12 mouse cellular contexts compared by ENCODE assay signal in the genomic region with DNA sequence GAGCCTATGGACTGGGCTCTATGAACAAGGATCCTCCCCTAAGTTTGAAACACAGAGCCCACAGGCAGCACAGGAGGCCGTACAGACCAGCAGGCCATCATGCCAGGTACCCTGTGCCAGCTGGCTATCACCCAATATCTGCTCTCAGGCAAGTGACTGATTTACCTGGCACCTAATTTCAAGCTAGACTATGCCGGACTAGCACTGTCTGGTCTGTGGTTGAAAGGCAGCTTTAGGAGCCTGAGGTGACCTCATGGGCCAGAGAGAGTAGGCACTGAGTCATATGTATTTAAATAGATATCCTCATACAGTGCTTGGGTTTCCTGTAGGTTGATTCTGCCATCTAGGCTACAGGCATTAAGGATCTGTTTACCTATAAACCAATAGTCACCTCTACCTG.
A peak's percentile ranks its signal among the peaks of the same experiment; 100 is the strongest.
DNase-seq lines count a peak whose midpoint lies in the region; ATAC-seq and TF ChIP-seq lines count a peak whose summit lies in the region.
"Had no signal": no experiment of that assay in that cellular context is flagged by ENCODE, and none has a peak within 500 bp of the region (broad histone marks: within the 10 kb centered on the region; RNA-seq: fewer than 3 reads in every experiment).

No protein-coding gene starts in this region.

- TF ChIP-seq EP300 in heart, adult 2 months (IDR thresholded peaks at IDR 0.05; ENCODE audit: insufficient read depth, low read depth, low read length): no peak
- no peak for TF ChIP-seq EP300 in MEL (IDR thresholded peaks at IDR 0.05; ENCODE audit: low read depth in 1 of 2, low read length in 2 of 2)

- intact Hi-C loops in heart, adult 2 months (cut with DNase I): no loop called here
- intact Hi-C loops in heart, postnatal 25 days (cut with DNase I): no loop called here

- H3K27ac ChIP-seq in heart, adult 2 months: peak overlapping the region; percentile 40; the same call in 1 of the 2 replicates
- peak overlapping the region; percentile 48; the same call in 1 of the 2 replicates for H3K27ac ChIP-seq in MEL (ENCODE audit: control insufficient read depth, low read depth, low read length)
- H3K27ac ChIP-seq: hindbrain, embryonic 13.5 days; liver, embryonic 14.5 days had no signal

- H3K4me1 ChIP-seq in heart, adult 2 months (ENCODE audit: control insufficient read depth, insufficient read depth, low read length): peaks cover 4% of the 10 kb centered on the region
- peaks cover 0 to 6% of the 10 kb centered on the region in 2 experiments; a peak in 2 of 4 replicates for H3K4me1 ChIP-seq in MEL (ENCODE audit: control insufficient read depth in 1 of 2, insufficient read depth in 2 of 2, low read length in 2 of 2)
- H3K4me1 ChIP-seq: hindbrain, embryonic 13.5 days had no signal

- TF ChIP-seq RAD21 in MEL (IDR thresholded peaks at IDR 0.05; ENCODE audit: low read depth, low read length): no peak

- peak; percentile 45 for ATAC-seq in granulocyte monocyte progenitor cell, adult 5-6 weeks (replicated peaks; ENCODE audit: poor library complexity, severe bottlenecking)
- ATAC-seq in CD4-positive, CD25-positive, alpha-beta regulatory T cell, adult 4 months: no peak

- no peaks in the 10 kb centered on the region for H3K79me2 ChIP-seq in heart, adult 2 months (replicated peaks; ENCODE audit: control insufficient read depth, insufficient read depth, low read length)
- H3K79me2 ChIP-seq in MEL (ENCODE audit: control insufficient read depth, insufficient read depth, low read length, poor library complexity): no peaks in the 10 kb centered on the region

- TF ChIP-seq CTCF in heart, adult 2 months (IDR thresholded peaks at IDR 0.05): no peak
- no peak for TF ChIP-seq CTCF in MEL (IDR thresholded peaks at IDR 0.05 in 2 of 3, conservative IDR thresholded peaks at IDR 0.05 in 1 of 3; ENCODE audit: control insufficient read depth in 1 of 3, insufficient read depth in 1 of 3, low read depth in 2 of 3, low read length in 3 of 3, poor library complexity in 1 of 3, severe bottlenecking in 1 of 3)

- no peak overlapping the region for H3K4me3 ChIP-seq in heart, adult 2 months
- no peak overlapping the region for H3K4me3 ChIP-seq in MEL (ENCODE audit: control insufficient read depth in 1 of 2, insufficient read depth in 1 of 2, low read depth in 2 of 2, low read length in 2 of 2)
- H3K4me3 ChIP-seq: hindbrain, embryonic 13.5 days had no signal

- 33% methylated on average over 2 of the region's 2 CpGs for WGBS in heart, adult 2 months

- no peak for TF ChIP-seq POLR2A in heart, adult 2 months (IDR thresholded peaks at IDR 0.05; ENCODE audit: insufficient read depth, low read depth, low read length)
- TF ChIP-seq POLR2A in MEL (IDR thresholded peaks at IDR 0.05; ENCODE audit: control insufficient read depth in 1 of 2, insufficient read depth in 1 of 2, low read depth in 1 of 2, low read length in 2 of 2, poor library complexity in 1 of 2): no peak

- no peaks in the 10 kb centered on the region for H3K27me3 ChIP-seq in heart, adult 2 months (ENCODE audit: control insufficient read depth, insufficient read depth, low read length)
- no peaks in the 10 kb centered on the region for H3K27me3 ChIP-seq in MEL (ENCODE audit: control insufficient read depth in 1 of 2, insufficient read depth in 2 of 2, low read length in 2 of 2)
- H3K27me3 ChIP-seq: hindbrain, embryonic 13.5 days had no signal

- DNase-seq in heart, adult 2 months: peak in 1 of 2 experiments; percentile 30
- DNase-seq in heart, postnatal 25 days (ENCODE audit: low spot score): no peak
- DNase-seq in MEL (ENCODE audit: low read depth, low spot score): no peak
- peak; percentile 51 for DNase-seq in lung, postnatal 10 days
- no peak for DNase-seq in left cerebral cortex, adult 9 months (ENCODE audit: low spot score in 2 of 2)
- no peak for DNase-seq in embryo, embryonic 10.5 days (ENCODE audit: low spot score)
- DNase-seq: right cerebral cortex, adult 18-20 months had no signal

- no peak overlapping the region for H3K9ac ChIP-seq in heart, adult 2 months (ENCODE audit: low read depth, low read length)
- H3K9ac ChIP-seq in MEL (ENCODE audit: control insufficient read depth, low read depth, low read length, poor library complexity, severe bottlenecking): no peak overlapping the region
- H3K9ac ChIP-seq: hindbrain, embryonic 13.5 days; liver, embryonic 14.5 days had no signal

- H3K36me3 ChIP-seq in heart, adult 2 months (ENCODE audit: control insufficient read depth, insufficient read depth, low read length): peaks cover 3% of the 10 kb centered on the region
- H3K36me3 ChIP-seq in MEL (ENCODE audit: control insufficient read depth in 1 of 2, insufficient read depth in 2 of 2, low read length in 2 of 2): peaks cover 5 to 10% of the 10 kb centered on the region in 2 experiments

- H3K9me3 ChIP-seq in MEL (replicated peaks; ENCODE audit: insufficient read depth, low read length): no peaks in the 10 kb centered on the region
- H3K9me3 ChIP-seq: G1E; hindbrain, embryonic 13.5 days had no signal

TF ChIP-seq in MEL, 35 proteins besides CTCF, POLR2A, EP300 and RAD21:
- no peak for TF ChIP-seq POLR2AphosphoS5 (IDR thresholded peaks at IDR 0.05; ENCODE audit: borderline replicate concordance, low read depth, low read length)
- TF ChIP-seq NRF1 (IDR thresholded peaks at IDR 0.05; ENCODE audit: insufficient read depth, low read depth, low read length, poor library complexity, severe bottlenecking): no peak
- no peak for TF ChIP-seq JUND (IDR thresholded peaks at IDR 0.05; ENCODE audit: low read depth, low read length)
- no peak for TF ChIP-seq CHD1 (IDR thresholded peaks at IDR 0.05; ENCODE audit: low read depth, low read length)
- TF ChIP-seq TBP (IDR thresholded peaks at IDR 0.05; ENCODE audit: low read depth, low read length): no peak
- TF ChIP-seq TAL1 (IDR thresholded peaks at IDR 0.05; ENCODE audit: low read length): no peak
- TF ChIP-seq BHLHE40 (IDR thresholded peaks at IDR 0.05; ENCODE audit: borderline replicate concordance, low read depth, low read length): no peak
- TF ChIP-seq UBTF (IDR thresholded peaks at IDR 0.05; ENCODE audit: borderline replicate concordance, insufficient read depth, low read depth, low read length): no peak
- TF ChIP-seq MYC (IDR thresholded peaks at IDR 0.05; ENCODE audit: low read depth, low read length): no peak
- no peak for TF ChIP-seq ZMIZ1 (IDR thresholded peaks at IDR 0.05; ENCODE audit: low read depth, low read length)
- no peak for TF ChIP-seq MAX (IDR thresholded peaks at IDR 0.05; ENCODE audit: low read length)
- TF ChIP-seq USF1 (IDR thresholded peaks at IDR 0.05; ENCODE audit: low read depth, low read length): no peak
- no peak for TF ChIP-seq GABPA (IDR thresholded peaks at IDR 0.05; ENCODE audit: low read depth, low read length)
- TF ChIP-seq GATA1 (IDR thresholded peaks at IDR 0.05; ENCODE audit: low read depth, low read length): no peak
- no peak for TF ChIP-seq USF2 (IDR thresholded peaks at IDR 0.05; ENCODE audit: borderline replicate concordance in 1 of 2, insufficient read depth in 1 of 2, low read depth in 1 of 2, low read length in 2 of 2)
- TF ChIP-seq SMC3 (IDR thresholded peaks at IDR 0.05; ENCODE audit: low read depth, low read length): no peak
- TF ChIP-seq NELFE (IDR thresholded peaks at IDR 0.05; ENCODE audit: low read depth, low read length): no peak
- TF ChIP-seq ELF1 (IDR thresholded peaks at IDR 0.05; ENCODE audit: low read depth, low read length): no peak
